Mouse (Mus musculus) CH12F3 (cell line): ENCODE data around the gene Ppp1r32.

Experiments
- in situ Hi-C: fragments of 300-500 bp; cut with MboI; formaldehyde crosslinking; loops from 2 replicates; pipeline ENCODE4 v1.14.3; 2020; ENCODE audit warnings: low sequenced_read_pairs

Gene Ppp1r32

GRCm38 (mm10) chr19:10426793-10427192 is 55.9 kb downstream of the Ppp1r32 start:
- in situ Hi-C loops, result loop anchor here (25.0 kb wide), 1 partner anchor 89 kb away; no protein-coding TSS in a partner anchor

- in situ Hi-C loops, result loop anchor here (25.0 kb wide), 1 partner anchor 89 kb away; no protein-coding TSS in a partner anchor
Observed at GRCm38 (mm10) chr19:10426312-10426711, 56.4 kb downstream of the Ppp1r32 start.

GRCm38 (mm10) chr19:10425484-10426270 is 57.1 kb downstream of the Ppp1r32 start:
- in situ Hi-C loops, result loop anchor here (25.0 kb wide), 1 partner anchor 88 kb away; no protein-coding TSS in a partner anchor

GRCm38 (mm10) chr19:10424751-10425150 is 58.0 kb downstream of the Ppp1r32 start:
- in situ Hi-C loops, result loop anchor here (25.0 kb wide), 1 partner anchor 87 kb away; no protein-coding TSS in a partner anchor
